Mouse (Mus musculus) olfactory bulb, adult 2 months (tissue): ENCODE measurements at regions not wholly inside any gene's neighbourhood (a gene's known extent, or its start where the extent isn't known, plus 50 kb on each side); places are given as distances from the start of the nearest gene placed in this dataset.

Experiments
- H3K27ac ChIP-seq: fragments of 200-500 bp; 2 replicates; pipeline ENCODE4 v1.5.1; 2012; ENCODE audit warnings: low read depth, low read length; ENCODE audit not compliant: insufficient read depth
- H3K4me1 ChIP-seq: fragments of 200-500 bp; 2 replicates; pipeline ENCODE4 v1.6.1; 2012; ENCODE audit warnings: low read length; ENCODE audit not compliant: control insufficient read depth, insufficient read depth
- H3K4me3 ChIP-seq: fragments of 200-500 bp; 2 replicates; pipeline ENCODE4 v1.5.1; 2012; ENCODE audit warnings: mild to moderate bottlenecking, low read depth, low read length, moderate library complexity; ENCODE audit not compliant: insufficient read depth
- CTCF ChIP-seq: fragments of 200-500 bp; IDR thresholded peaks from 2 replicates; pipeline ENCODE4 v1.5.1; 2012; ENCODE audit warnings: low read depth, mild to moderate bottlenecking, low read length, moderate library complexity; ENCODE audit not compliant: insufficient read depth
- POLR2A ChIP-seq: fragments of 200-500 bp; IDR thresholded peaks from 2 replicates; pipeline ENCODE4 v1.6.1; 2012; ENCODE audit warnings: mild to moderate bottlenecking, low read depth, low read length, moderate library complexity; ENCODE audit not compliant: insufficient read depth
- WGBS: fragments of 180-500 bp; shearing (Covaris S2); methylation state at CpG from one replicate; pipeline ENCODE4 v1.1.7; 2018; 5-methylcytosine and 5-hydroxymethylcytosine counted together

DNA sequence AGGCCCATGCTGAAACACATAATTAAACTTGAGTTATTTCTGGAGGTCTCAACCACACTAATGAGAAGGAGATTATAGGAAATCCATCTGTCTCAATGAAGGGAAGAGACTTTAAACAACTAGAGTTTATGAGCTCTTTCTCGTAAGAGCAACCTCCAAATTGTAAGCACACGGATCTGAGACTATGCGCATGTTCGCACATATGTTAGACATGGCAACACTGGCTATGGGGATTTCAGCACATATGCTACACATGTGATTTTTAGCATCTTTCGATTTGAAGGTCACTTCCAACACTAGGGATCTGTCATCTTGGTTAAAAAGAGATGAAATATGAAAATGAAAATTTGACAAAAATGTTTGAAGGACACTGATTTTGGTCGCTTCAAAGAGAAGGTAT lies 105.5 kb upstream of the Spaca1 start:
- Histone ChIP-seq H3K4me1 (no peaks in the 10 kb centered on the region), H3K4me3 (no peak overlapping the region), H3K27ac (no peak overlapping the region)
- TF ChIP-seq CTCF, result no peak
- no peak for TF ChIP-seq POLR2A
- WGBS, result 91% methylated on average over 6 of the region's 6 CpGs

DNA sequence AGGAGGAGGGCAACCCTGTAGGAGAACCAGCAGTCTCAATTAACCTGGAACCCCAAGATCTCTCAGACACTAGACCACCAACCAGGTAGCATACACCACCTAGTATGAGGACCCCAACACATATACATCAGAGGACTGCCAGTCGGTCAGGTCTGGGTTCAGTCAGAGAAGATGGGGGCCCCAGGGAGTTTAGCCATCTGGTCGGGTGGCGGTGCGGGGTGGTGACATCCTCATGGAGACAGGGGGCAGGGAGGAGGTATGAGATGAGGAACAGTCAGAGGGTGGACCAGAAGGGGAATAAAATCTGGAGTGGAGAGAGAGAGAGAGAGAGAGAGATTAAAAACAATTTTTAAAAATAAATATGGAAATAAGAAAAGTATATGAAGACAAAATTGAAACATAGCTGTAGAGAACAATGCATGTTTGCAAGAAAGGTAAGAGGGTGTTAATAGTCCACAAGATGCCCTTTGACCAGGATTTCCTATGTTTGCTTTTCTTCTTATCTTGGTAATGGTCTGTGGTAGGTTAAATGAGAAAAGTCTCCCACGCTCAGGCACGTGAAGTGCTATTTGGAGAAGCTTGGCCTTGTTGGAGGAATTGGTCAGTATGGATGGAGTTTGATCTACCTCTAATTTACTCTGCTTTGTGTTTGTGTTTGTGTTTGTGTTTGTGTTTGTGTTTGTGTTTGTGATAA lies 108.0 kb upstream of the Spaca1 start:
- Histone ChIP-seq H3K27ac (no peak overlapping the region), H3K4me1 (no peaks in the 10 kb centered on the region), H3K4me3 (no peak overlapping the region)
- WGBS, result 96% methylated on average over 6 of the region's 6 CpGs
- TF ChIP-seq CTCF, result no peak
- TF ChIP-seq POLR2A, result no peak

DNA sequence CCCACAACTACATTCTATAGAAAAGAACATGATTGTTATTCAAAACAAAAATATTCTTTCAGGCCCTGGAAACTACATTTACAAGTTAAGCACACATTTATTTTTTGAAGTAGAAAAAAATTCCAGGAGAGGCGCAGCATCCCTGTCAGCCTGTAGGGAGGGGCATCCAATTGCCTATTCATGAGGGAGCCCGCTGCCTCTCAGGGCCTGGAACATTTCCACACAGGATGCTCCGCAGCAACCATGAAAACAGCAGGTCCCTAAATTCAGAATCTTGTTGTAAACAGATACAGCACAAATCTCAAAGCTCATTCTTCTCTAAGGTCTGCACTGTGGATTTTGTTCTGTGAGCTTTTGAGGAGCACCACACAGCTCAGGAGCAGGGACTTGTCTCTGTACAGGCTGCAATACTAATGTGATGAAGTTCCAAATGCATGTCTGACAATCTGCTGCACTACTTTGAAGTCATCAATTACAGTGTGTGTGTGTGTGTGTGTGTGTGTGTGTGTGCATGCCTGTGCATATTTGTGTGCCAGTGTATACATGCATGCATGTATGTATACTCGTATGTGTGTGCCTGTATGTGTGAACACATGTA lies 121.4 kb upstream of the Spaca1 start:
- 49% methylated on average over 4 of the region's 4 CpGs for WGBS

GRCm38 (mm10) chr4:34172000-34172399 lies 122.0 kb upstream of the Spaca1 start:
- 82% methylated on average over 3 of the region's 3 CpGs for WGBS
- H3K27ac ChIP-seq, result no peak overlapping the region
- H3K4me1 ChIP-seq, result no peaks in the 10 kb centered on the region
- no peak for TF ChIP-seq CTCF
- no peak for TF ChIP-seq POLR2A
- H3K4me3 ChIP-seq, result no peak overlapping the region

More for the DNA sequence above, 121.4 kb upstream of the Spaca1 start:
- TF ChIP-seq CTCF (no peak), POLR2A (no peak)
- Histone ChIP-seq H3K27ac (no peak overlapping the region), H3K4me3 (no peak overlapping the region), H3K4me1 (no peaks in the 10 kb centered on the region)

- Histone ChIP-seq H3K27ac (no peak overlapping the region), H3K4me1 (no peaks in the 10 kb centered on the region), H3K4me3 (no peak overlapping the region)
- WGBS, result 82% methylated on average over 1 of the region's 1 CpGs
- no peak for TF ChIP-seq POLR2A
- no peak for TF ChIP-seq CTCF
Measured at GRCm38 (mm10) chr4:34177421-34177820, 127.4 kb upstream of the Spaca1 start.

DNA sequence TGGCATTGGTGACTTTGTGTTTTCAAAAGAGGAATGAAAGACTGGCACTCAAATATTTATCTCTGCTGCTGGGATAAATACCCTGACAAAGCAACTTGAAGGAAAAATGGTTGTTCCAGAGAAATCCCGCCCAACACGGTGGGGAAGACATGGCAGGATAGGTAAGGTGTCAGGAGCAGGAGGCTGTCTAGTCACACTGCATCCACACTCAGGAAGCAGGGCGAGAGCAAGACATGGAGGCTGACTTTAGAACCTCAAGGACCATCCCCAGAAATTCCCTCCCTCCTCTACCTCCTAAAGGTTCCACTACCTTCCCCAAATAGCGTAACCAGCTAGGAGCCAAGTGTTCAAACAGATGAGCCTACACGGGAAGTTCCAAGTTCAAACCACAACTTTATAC lies 136.5 kb upstream of the Spaca1 start:
- no peaks in the 10 kb centered on the region for H3K4me1 ChIP-seq
- H3K4me3 ChIP-seq, result no peak overlapping the region
- H3K27ac ChIP-seq, result no peak overlapping the region
- TF ChIP-seq CTCF, result no peak
- no peak for TF ChIP-seq POLR2A
- 95% methylated on average over 5 of the region's 5 CpGs for WGBS

DNA sequence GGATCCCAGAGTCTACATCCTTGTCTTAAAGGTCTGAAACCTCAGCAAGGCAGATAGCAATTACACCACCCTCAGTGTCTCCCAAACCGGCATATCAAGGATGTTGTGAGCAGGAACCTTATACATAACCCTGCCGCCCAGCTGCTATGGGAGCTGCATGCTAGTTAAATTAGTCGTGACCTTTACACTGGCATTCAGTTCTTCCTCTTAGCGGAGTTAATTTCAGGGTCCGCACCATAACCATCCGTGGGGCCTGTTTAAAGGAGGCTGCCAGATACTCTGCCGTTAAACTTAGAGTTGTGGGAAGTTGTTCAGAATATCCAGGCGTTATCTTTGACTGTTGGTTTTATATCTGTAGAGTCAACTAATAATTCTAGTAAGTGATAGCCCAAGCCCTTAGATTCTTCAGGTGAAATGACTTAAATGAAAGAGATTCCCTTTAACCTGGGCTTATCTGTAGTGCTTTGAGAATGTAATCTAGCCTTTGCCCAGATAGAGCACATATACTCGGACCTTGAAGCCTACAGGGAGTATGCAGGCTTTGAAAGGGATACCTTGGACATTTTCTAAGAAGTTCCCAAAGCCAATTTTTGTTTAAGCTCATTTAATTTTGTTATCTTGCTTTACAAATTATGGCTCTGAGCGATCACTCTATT lies 153.3 kb upstream of the Spaca1 start:
- Histone ChIP-seq H3K4me1 (no peaks in the 10 kb centered on the region), H3K27ac (no peak overlapping the region), H3K4me3 (no peak overlapping the region)
- WGBS, result 55% methylated on average over 10 of the region's 10 CpGs
- TF ChIP-seq CTCF (no peak), POLR2A (no peak)

DNA sequence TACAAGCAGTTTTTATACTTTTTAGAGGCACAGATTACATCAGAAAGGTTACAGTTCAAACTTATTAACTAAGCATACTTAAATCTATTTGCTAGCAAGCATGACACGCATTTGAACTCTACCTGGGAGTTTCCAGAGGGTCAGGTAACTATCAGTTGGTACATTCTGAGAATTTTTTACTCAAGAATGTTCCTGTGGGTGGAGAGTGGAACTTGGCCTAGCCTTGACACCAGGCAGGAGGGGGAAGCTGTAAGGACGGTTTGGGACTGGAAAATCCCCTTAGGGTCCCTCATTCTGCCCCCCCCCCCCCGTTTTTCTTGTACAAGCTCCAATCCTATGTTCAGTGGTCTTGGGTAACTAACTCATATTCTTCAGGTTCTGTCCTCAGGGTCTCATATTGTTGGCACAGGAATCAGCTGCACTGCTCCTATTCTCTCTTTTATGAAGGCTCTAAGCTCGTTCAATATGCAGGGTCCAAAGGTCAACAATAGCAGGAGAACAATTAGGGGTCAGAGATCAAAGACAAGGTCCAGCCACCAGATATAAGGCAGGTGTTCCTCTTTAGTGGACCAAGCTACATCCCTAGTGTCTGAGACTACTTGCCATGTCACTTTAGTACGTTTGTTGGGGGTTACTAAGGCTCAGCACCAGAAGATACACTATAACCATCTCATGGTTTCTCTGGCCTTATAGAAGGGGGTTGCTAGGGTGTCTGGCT lies 159.3 kb upstream of the Spaca1 start:
- 79% methylated on average over 5 of the region's 5 CpGs for WGBS
- Histone ChIP-seq H3K4me3 (no peak overlapping the region), H3K27ac (no peak overlapping the region), H3K4me1 (no peaks in the 10 kb centered on the region)
- TF ChIP-seq CTCF (no peak), POLR2A (no peak)

DNA sequence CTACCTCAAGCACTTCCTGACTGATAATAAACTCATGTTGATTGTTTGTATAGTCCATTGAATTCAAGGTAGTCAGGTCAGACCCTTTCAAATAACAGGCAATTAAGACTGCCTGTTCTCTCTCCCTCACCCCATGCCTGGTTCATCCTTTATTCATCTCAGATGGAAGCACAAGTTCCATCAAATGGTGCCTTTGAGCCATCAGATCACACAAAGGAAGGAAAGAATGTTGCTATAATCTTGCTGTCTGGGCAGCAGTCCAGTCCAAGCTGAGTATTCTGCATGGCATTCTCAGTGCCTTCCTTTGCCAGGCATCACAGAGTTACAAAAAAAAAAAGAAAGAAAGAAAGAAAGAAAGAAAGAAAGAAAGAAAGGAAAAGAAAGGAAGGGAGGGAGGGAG lies 163.7 kb upstream of the Spaca1 start:
- H3K4me1 ChIP-seq, result no peaks in the 10 kb centered on the region
- no peak overlapping the region for H3K27ac ChIP-seq
- H3K4me3 ChIP-seq, result no peak overlapping the region
- no peak for TF ChIP-seq POLR2A
- no peak for TF ChIP-seq CTCF
